Mouse (Mus musculus): ENCODE results near the gene Pik3c2g.

Pik3c2g gene

DNA sequence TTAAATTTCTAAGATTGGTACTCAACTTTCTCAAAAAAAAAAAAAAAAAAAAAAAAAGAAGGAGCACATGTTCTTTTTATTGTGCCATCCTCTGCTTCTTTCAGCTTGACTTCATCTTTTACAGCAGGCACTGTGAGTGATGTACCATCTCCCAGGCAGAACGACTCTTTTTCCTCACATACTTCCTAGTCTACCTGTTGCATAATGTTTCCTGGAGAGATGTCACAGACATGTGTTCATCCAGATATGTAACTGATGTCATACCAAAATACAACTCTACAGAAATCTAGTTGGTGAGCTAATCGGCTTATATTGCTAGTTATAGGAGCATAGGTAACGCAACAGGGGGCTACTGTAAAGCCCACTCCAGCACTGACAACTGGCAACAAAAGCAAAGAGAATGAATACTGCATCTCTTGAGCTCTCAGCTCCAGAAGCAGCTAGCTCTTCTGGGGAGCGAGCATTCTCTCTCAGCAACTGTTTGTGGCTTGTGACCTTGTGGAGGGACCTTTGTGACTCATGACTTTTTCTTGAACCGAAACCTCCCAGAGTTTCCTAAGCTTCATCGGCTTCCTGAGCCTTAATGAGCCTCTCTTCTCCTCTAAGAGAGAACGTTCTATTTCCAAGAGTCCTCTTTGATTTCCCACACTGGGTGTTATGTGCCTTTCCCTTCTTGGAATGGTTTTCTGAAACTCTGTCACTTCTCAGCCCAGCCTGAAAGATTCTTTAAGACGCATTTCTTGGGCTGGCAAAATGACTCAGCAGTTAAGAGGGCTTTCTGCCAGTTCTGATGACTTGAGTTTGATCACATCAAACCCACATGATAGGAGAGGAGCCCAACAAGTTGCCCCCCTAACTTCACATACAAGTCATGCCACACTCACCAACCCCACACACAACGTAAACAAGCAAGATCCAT lies 148.9 kb downstream of the Pik3c2g start:
- peak; percentile 68 for DNase-seq (ENCODE audit: low read depth, low spot score)

DNA sequence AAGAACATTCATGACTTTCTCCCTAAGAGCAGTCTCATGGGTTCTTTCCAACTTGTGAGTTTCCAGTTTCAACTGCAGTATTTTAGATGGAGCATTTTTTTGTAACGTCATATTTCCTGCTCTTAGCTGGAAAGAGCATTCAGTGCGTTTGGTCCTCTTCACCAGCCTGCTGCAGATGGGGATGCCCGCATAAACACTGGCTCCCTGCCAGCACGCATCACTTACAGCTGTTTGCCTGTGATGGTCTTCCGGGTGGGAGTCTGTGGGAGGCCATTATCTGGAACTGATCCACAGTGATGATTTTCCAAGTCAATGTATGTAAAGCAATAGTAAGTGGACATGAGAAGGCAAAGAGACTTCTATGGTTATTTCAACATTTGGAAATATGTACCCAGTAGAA lies 151.3 kb downstream of the Pik3c2g start:
- peak; percentile 34 for DNase-seq (ENCODE audit: low read depth, low spot score)

DNA sequence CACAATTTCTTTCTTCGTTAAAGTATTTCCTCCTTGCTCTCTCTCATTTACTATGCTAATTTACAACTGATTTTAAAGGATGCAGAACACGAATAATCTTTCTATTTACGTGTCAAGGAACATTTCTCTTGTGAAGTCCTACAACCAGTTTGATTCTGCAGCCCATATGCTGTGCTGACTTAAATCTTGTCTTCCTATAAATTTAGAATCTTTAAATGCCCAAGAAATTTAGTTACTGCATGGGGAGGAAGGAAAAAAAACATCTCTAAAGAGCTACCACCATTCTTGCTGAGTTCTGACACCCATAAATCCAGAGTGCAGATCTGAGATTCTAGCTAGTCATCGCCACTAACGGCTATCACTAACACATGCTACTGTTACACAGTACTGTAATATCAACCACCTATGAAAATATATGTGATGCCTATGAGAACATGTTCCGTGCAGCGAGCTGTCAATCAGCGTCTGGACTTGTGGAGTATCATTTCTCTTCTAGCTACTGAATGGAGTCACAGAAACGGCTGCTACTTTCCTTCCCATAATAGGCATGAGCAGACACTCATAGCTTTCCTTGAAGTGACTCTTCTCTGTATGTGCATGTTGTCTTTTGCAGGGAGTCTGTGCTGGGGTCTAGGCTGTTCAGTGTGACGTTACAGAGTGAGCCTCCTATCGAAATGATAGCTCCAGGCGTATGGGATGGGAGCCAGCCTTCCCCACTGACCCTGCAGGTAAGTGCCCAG lies 155.8 kb downstream of the Pik3c2g start:
- peak; percentile 67 for DNase-seq (ENCODE audit: low read depth, low spot score)

DNA sequence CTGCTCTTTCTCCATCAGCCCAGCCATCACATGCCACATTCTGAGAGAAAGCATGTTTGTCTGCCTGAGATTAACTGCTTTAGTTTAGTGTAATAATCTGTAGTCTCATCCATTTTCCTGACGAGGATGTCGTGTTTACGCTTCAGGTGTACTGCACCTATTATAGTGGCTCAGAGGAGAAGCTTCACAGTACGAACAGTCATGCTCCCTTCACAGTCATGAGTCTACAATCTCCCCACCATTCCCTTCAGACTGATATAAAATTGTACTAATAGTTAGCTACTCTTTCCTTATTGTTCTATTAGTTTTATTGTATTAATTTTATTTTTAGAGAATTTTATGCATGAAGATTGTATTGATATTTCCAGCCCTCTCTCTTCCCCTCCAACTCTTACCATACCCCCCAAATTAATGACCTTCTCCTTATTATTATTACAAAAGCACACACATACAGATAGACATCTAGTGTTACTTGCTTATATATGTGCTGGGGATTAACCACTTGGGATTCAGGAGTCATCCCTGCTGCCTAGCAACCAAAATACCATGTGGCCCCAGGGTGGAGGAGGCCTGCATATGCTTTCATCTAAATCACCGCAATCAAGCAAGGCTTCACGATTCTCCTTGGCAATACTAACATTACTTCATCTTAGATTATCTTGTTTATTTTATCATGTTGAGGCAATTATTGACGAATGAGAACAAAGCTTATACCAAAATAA lies 159.9 kb downstream of the Pik3c2g start:
- DNase-seq (ENCODE audit: low read depth, low spot score), result peak; percentile 38

DNA sequence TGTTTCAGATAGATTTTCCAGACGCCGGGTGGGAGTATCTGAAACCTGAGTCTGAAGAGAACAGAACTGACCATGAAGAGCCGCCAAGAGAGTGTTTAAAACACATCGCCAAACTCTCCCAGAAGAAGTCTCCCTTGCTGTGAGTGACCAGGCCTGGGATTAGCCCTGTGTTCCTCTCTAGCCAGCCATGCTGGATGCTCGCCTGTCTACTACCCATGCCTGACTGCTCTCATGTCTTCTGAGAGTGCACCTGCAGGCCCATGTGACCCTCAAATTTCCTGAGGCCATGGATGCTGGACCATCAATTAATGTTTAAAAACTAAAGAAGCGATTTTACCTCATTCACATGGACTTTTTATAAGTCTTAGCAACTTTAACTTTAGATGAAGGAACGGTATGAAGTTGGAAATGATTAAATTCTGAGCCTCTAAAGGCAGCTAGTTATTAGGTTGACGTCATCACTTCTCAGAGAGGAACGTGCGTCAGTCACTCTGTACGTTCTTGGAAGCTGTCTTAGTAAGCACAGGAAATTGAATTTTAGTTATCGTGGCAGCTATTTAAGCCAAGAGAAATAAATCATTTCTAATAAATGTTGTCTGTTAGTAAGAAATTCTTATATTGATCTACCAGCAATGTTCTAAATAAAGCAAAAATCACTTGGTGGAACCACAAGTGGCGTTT lies 161.2 kb downstream of the Pik3c2g start:
- DNase-seq (ENCODE audit: low read depth, low spot score), result no peak

DNA sequence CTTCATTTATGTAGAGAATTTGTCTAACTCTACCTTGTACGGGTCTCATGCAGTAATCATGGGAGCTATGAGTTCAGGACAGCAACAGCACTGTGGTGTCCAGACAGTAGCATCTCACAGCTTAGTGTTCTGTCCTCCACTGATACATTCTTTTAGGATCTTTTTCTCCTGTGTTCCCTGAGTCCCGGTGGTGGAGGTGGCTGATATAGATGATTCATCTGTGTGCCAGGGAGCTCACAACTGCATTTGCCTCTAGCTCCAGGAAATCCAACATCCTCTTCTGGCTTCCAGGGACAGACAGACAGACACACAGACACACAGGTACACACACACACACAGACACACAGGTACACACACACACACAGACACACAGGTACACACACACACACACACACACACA lies 163.6 kb downstream of the Pik3c2g start:
- peak; percentile 49 for DNase-seq (ENCODE audit: low read depth, low spot score)

DNA sequence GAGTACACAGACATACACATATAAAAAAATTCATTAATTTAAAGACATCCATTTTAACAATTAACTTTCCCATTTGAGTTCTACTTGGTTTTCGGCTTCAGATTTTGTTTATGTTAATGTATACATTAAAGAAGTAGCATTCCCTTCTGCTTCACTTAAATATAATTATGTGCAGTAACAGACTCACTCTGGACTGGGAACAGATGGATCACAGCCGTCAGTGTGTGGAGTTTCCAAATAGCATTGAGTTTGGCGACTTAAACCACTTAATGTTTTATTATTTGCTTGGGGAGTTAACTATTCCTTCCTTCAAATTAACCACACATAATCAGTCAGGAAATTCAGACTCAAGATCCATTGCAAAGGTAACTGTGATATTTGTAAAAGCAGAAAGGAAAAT lies 164.0 kb downstream of the Pik3c2g start:
- peak; percentile 55 for DNase-seq (ENCODE audit: low read depth, low spot score)

DNA sequence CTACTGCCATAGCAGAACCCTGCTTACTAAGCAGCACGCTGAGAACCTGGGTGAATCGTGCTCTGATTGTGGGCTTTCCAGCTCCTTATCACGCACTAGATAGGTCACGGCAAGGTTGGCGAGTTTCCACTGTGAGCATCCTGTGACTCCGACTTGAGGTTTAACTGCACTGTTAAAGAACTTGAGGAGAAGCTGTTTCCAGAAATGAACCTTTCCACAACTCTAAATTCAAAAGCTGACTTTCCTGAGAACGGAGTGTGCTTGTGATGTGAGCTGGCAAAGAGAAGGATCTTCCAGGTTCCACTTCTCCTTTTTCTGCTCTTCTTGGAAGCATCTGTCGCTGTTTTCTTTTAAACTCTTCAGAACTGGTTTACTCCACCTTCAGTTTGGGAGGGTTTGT lies 170.9 kb downstream of the Pik3c2g start:
- peak; percentile 66 for DNase-seq (ENCODE audit: low read depth, low spot score)

DNA sequence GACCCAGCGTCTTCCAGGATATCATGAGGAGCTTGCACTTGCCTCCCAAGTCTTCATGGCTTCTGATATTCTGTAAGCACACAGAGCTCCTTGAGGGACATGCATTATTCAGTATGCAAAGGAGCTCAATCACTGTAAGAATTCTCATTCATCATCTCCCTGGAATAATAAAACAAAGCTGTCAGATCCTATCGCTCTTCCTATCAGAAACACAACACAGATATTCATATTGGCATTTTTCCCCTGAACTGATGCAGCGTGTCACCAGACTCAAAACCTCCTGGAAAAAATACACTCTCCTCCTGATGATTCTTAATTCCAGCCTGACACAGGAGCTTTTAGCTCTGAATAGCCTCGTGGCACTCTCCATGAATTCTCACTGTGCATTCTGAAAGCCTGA lies 174.0 kb downstream of the Pik3c2g start:
- DNase-seq (ENCODE audit: low read depth, low spot score), result peak; percentile 21

DNA sequence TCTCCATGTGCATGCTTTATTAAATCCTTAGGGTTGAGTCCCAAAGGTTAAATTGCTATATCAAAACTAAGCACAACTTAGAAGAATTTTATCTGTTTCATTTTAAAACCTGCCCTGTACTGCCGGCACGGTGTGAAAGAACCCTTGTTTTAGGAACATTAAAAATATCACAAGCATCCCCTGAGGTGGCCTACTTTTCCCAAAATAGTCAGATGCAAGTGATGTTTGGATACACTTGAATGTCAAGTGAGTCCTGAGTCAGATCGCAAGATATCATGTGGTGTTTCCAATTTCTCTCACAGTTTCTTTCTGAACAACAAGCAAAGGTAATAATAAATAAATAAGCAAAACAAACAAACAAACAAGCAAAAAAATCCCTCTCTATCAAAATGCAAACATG lies 177.4 kb downstream of the Pik3c2g start:
- DNase-seq (ENCODE audit: low read depth, low spot score), result peak; percentile 66

DNA sequence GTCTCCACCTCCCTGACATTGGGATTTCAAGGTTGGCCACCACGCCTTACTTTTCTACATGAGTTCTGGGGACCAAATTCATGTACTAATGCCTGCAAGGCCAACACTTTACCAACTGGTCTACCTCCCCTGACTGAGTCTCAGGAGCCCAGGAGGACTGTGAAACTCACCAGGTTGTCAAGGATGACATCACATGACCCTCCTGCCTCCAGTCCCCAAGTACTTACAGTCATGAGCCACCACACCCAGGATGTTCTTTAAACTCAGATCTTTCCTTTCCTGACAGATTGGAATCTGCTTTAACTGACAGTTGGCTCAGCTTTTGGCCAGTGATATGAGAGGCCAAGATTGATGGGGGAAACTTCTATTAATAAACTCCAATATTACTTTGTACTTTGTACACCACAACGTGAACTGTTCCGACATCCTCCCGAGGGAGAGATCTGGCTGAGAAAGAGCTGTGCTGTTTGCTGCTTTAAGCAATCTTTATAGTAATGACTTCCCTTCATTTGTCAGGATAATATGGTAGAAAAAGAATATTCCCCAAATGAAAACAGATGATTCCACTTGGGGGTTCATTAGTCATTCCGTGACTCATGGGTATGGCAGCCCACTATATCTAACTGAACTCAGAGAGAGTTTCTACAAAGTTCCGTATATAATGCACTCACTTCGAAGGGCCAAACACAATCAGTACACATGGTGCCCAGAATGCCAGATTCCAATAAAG lies 182.9 kb downstream of the Pik3c2g start:
- no peak for DNase-seq (ENCODE audit: low read depth, low spot score)

DNA sequence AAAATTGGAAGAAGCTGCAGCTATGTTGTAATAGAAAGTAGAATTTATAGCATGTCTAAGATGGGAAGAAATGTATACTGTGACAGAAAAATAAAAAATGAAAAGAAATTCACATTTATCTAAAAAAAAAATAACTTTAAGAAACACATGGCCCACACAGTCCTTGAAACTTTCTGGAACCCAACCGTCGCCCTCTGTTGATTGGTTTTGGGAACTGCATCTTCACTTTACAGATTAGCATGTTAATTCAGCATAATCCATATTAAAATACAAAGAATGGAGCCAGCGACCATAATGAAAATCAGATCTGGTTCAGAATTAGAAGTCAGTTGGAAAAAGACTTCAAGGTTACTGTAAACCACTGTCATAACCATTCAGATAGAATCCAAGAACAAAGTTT lies 183.5 kb downstream of the Pik3c2g start:
- DNase-seq (ENCODE audit: low read depth, low spot score), result peak; percentile 37

DNA sequence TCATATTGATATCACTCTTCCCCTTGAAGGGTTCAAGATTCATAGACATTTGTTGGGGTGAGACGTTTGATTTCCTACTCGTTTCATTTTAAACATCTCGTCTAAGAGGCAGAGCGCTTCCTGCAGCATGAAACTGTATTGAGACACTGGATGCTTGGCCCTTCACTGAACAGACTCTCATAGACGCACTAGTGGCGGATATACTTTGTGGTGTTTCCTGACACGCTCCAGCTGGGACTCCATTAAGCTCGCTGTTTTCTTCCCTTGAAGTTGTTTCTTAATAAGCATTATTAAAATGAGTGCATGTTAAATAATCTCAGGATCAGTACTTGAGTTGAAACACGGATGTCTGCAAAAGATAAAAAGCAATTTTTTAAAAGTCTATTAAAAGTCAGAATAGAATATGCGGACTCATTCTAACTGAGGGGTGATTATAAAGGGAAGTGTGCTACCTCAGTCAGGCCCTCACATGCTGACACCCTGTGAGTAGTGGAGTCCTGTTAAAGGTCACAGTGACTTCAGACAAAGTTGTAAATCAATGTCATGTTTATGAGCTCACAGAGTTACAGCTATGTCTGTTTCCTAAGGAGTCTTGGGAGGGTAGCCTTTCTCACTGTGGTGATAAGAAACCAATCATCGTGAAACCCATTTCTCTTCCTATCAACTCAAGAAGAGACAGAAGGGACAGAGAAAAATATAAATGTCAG lies 190.7 kb downstream of the Pik3c2g start:
- DNase-seq (ENCODE audit: low read depth, low spot score), result no peak

DNA sequence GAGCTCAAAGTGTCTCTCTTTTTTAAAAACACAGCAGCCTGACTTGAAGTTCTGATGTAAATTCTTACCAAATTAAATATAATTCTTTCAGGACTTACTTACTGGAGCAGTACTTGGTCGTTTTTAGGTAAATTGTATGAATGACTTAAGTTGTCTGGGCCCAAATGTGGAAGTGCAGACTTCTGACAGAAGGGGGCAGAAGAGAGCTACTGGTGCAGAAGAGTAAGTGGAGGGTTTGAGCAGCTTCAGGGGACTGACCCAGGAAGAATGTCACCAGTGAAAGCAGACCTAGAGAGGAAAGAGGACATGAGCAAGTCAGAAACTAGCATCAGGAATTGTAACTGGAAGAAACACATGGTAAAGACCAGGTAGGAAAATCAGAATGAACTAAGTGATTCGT lies 193.0 kb downstream of the Pik3c2g start:
- DNase-seq (ENCODE audit: low read depth, low spot score), result peak; percentile 42

DNA sequence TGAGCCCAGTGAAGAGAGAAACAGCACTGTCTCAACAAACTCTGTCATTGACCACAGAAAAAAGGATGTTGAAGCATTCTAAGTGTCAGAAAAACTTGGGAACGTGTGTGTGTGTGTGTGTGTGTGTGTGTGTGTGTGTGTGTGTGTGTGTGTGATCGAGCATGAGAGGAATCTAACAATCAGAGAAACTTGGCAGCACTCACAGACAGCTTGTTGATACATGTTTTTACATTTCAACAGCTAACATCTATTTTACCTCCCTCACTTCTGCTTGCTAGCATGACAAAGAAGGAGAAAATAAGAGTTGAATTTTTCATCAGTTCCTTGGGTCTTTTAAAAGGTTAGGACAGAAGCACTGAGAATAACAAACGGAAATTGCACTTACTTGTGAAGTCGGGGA lies 202.5 kb downstream of the Pik3c2g start:
- DNase-seq (ENCODE audit: low read depth, low spot score), result no peak

DNA sequence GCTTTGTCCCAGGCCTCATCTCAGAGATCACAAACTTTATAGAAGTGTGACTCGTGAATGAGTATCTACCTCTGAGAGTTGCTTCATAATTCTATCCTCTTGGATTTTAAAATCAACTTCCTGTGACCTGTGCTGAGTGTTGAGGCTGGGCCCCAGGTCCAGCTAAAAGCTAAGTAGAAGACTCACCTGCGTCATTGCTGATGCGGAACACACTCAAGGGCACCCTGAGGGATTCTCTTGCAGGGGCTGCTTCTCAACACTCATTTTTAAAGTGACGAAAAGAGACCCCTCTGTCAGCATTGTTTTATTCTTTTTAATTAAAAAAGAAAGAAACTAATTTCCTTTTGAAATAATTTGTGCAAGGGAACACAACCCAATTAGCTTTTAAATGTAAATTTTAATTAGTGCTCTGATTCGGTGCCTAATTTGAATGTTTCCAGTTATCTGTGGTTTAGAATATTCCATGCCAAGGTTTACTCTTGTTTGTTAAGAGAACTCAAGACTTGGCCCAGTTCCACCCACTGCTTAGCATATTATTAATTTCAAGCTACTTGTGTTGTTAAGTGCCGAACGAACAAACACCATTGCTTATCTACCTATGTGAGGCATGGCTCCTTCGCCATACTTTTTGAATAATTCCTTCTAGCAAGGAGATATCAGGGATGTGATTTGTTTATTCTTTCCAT lies 212.7 kb downstream of the Pik3c2g start:
- no peak for DNase-seq (ENCODE audit: low read depth, low spot score)

DNA sequence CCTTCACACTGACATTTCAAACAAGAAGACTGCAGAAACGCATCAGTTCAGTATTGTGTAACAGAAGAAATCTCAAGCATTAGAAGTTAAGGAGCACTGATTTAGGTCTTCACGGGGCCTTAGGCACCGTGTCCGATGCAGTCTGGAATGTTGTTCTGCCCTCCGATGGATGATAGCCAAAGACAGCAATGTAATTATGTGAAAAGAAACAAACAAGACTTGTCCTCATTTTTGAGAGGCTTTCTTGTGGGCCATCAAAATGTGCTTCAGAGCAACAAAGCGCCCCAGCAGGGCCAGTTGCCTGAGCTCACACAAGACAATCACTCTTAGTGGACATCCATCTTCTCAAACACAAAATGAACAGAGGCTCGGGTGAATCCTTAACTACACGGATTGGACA lies 234.9 kb downstream of the Pik3c2g start:
- DNase-seq (ENCODE audit: low read depth, low spot score), result peak; percentile 13

DNA sequence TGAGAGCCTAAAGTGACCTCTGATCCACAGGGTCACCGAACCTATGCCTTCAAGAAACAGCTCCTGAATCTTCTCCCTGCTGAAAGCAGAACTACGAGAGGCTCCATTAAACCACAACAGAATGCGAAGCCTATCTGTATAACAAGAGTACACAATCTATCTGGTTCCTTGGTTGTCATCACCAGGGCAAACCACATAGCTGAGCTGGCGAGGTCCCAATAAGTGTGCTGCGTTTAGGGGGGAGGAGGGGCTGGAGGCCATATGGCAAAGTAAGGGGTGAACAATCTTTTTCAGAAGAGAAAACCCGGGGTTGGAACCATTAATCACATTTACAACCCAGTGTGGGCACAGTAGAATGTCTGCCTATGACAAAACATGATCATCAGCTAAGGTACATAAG lies 251.2 kb downstream of the Pik3c2g start:
- no peak for DNase-seq (ENCODE audit: low read depth, low spot score)

DNA sequence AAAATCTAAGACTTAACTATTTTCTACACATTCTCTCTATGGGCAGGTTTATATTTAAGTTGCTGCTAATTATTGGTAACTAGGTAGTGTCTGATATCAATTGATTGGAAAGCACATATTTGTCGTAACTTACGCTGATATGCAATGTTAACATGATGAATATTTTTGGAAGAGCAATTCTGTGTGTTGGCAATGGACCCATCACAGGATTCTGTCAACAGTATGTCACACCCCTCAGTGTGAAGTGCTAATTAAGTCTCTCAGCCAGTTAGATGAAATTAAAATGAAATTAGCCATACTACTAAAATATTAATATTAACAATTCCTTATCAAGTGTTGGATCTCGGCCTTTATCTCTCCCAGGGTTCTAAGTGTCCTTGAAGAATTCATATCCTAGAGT lies 251.7 kb downstream of the Pik3c2g start:
- DNase-seq (ENCODE audit: low read depth, low spot score), result no peak

DNA sequence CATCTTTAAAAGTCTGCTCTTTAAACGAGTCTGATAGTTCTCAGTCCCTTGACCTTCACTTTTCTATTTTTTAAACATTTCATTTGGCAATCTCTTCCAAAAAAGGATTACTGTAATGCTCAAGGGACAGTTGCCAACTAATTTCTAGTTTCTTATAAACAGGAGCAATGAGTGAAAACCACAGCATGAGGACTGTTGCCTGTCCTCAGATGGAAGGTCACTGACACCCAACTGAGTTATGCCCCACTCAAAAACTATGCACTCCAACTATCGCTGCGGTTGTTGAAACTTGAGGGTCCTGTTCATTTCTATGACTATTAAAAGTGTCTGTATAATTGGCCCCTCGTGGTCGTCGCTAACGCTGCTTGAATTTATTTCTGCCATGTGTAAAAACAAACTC lies 252.9 kb downstream of the Pik3c2g start:
- DNase-seq (ENCODE audit: low read depth, low spot score), result no peak

Data from brain, adult 2 months (tissue).